Mouse (Mus musculus) midbrain, postnatal 0 days (tissue): ENCODE measurements at regions not wholly inside any gene's neighbourhood (a gene's known extent, or its start where the extent isn't known, plus 50 kb on each side); places are given as distances from the start of the nearest gene placed in this dataset.

Experiments used
- ATAC-seq: fragments of 200-750 bp; cut with Nextera tagmentation; 2 replicates; pipeline ENCODE4 v1.8.0; 2017; ENCODE audit warnings: moderate number of reproducible peaks, mild to moderate bottlenecking, moderate TSS enrichment, moderate library complexity; ENCODE audit not compliant: low FRiP score
- DNase-seq: peaks from one replicate; pipeline ENCODE4 v3.0.0-alpha.2; 2015; ENCODE audit warnings: low spot score
- H3K27ac ChIP-seq: fragments of 300-500 bp; sonication (generic); 2 replicates; pipeline ENCODE4 v1.5.1; 2014; ENCODE audit warnings: low read depth, mild to moderate bottlenecking, low read length, mixed read lengths
- H3K27me3 ChIP-seq: fragments of 300-500 bp; sonication (generic); 2 replicates; pipeline ENCODE4 v1.6.1; 2014; ENCODE audit warnings: low read length, control low read depth, mixed read lengths; ENCODE audit not compliant: insufficient read depth
- H3K36me3 ChIP-seq: fragments of 300-500 bp; sonication (generic); 2 replicates; pipeline ENCODE4 v1.6.1; 2014; ENCODE audit warnings: low read length, control low read depth, mixed read lengths; ENCODE audit not compliant: insufficient read depth
- H3K4me1 ChIP-seq: fragments of 300-500 bp; sonication (generic); 2 replicates; pipeline ENCODE4 v1.6.1; 2014; ENCODE audit warnings: mild to moderate bottlenecking, control low read depth, antibody characterized with exemption, low read length, mixed read lengths; ENCODE audit not compliant: insufficient read depth
- H3K4me2 ChIP-seq: fragments of 300-500 bp; sonication (generic); 2 replicates; pipeline ENCODE4 v1.6.1; 2014; ENCODE audit warnings: low read depth, mild to moderate bottlenecking, low read length, mixed read lengths; ENCODE audit not compliant: poor library complexity, severe bottlenecking
- H3K4me3 ChIP-seq: fragments of 300-500 bp; sonication (generic); 2 replicates; pipeline ENCODE4 v1.5.1; 2014; ENCODE audit warnings: low read depth, mild to moderate bottlenecking, low read length, moderate library complexity
- H3K9ac ChIP-seq: fragments of 300-500 bp; sonication (generic); replicated peaks from 2 replicates; pipeline ENCODE4 v1.6.1; 2014; ENCODE audit warnings: mild to moderate bottlenecking, low read length, moderate library complexity, mixed read lengths; ENCODE audit not compliant: poor library complexity, severe bottlenecking
- H3K9me3 ChIP-seq: fragments of 300-500 bp; sonication (generic); 2 replicates; pipeline ENCODE4 v1.6.1; 2016; ENCODE audit warnings: low read length, control low read depth
- CTCF ChIP-seq: IDR thresholded peaks from 2 replicates; pipeline ENCODE4 v1.5.1; 2016; ENCODE audit warnings: antibody characterized with exemption, mild to moderate bottlenecking
- WGBS: fragments of 180-500 bp; shearing (Covaris S2); extraction: QIAGEN DNeasy Blood & Tissue Kit; methylation state at CpG from one replicate; pipeline ENCODE4 v1.1.7; 2014; 5-methylcytosine and 5-hydroxymethylcytosine counted together

- Histone ChIP-seq H3K9me3 (no peaks in the 10 kb centered on the region), H3K4me2 (no peak overlapping the region), H3K4me1 (no peaks in the 10 kb centered on the region), H3K9ac (no peak overlapping the region), H3K27ac (no peak overlapping the region), H3K4me3 (no peak overlapping the region), H3K27me3 (no peaks in the 10 kb centered on the region), H3K36me3 (no peaks in the 10 kb centered on the region)
- TF ChIP-seq CTCF: no peak
- DNase-seq: peak; percentile 15
- ATAC-seq: no peak
- WGBS: 68% methylated on average over 8 of the region's 8 CpGs
Observed at GRCm38 (mm10) chr12:15653357-15653763, 163.4 kb downstream of the Trib2 start.

- no peak for ATAC-seq
- no peak for TF ChIP-seq CTCF
- H3K4me2 ChIP-seq: no peak overlapping the region
- H3K4me1 ChIP-seq: no peaks in the 10 kb centered on the region
- H3K9me3 ChIP-seq: no peaks in the 10 kb centered on the region
- no peak overlapping the region for H3K4me3 ChIP-seq
- no peaks in the 10 kb centered on the region for H3K36me3 ChIP-seq
- DNase-seq: no peak
- no peak overlapping the region for H3K9ac ChIP-seq
- H3K27ac ChIP-seq: no peak overlapping the region
- no peaks in the 10 kb centered on the region for H3K27me3 ChIP-seq
- 87% methylated on average over 2 of the region's 2 CpGs for WGBS
Observed at GRCm38 (mm10) chr12:15651293-15651692, 165.4 kb downstream of the Trib2 start.

- no peak overlapping the region for H3K4me3 ChIP-seq
- H3K4me1 ChIP-seq: no peaks in the 10 kb centered on the region
- ATAC-seq (no peak), DNase-seq (no peak)
- no peak overlapping the region for H3K4me2 ChIP-seq
- no peak overlapping the region for H3K9ac ChIP-seq
- H3K27me3 ChIP-seq: no peaks in the 10 kb centered on the region
- no peak overlapping the region for H3K27ac ChIP-seq
- H3K9me3 ChIP-seq: no peaks in the 10 kb centered on the region
- TF ChIP-seq CTCF: no peak
- 85% methylated on average over 4 of the region's 4 CpGs for WGBS
- H3K36me3 ChIP-seq: no peaks in the 10 kb centered on the region
Observed at GRCm38 (mm10) chr12:15649906-15650305, 166.8 kb downstream of the Trib2 start.

GRCm38 (mm10) chr12:15649226-15649625, 167.5 kb downstream of the Trib2 start:
- no peak for ATAC-seq
- Histone ChIP-seq H3K36me3 (no peaks in the 10 kb centered on the region), H3K9me3 (no peaks in the 10 kb centered on the region), H3K9ac (no peak overlapping the region), H3K4me2 (no peak overlapping the region), H3K4me3 (no peak overlapping the region), H3K4me1 (no peaks in the 10 kb centered on the region), H3K27ac (no peak overlapping the region), H3K27me3 (no peaks in the 10 kb centered on the region)
- no peak for TF ChIP-seq CTCF
- DNase-seq: no peak
- WGBS: 33% methylated on average over 1 of the region's 1 CpGs

- DNase-seq: no peak
- WGBS: 52% methylated on average over 9 of the region's 9 CpGs
Observed at GRCm38 (mm10) chr12:15644074-15644672, 172.5 kb downstream of the Trib2 start.

GRCm38 (mm10) chr12:15643669-15644068, 173.1 kb downstream of the Trib2 start:
- DNase-seq (peak; percentile 21), ATAC-seq (no peak)
- Histone ChIP-seq H3K36me3 (no peaks in the 10 kb centered on the region), H3K27me3 (no peaks in the 10 kb centered on the region), H3K4me1 (no peaks in the 10 kb centered on the region), H3K4me2 (no peak overlapping the region), H3K9ac (no peak overlapping the region), H3K27ac (no peak overlapping the region), H3K4me3 (no peak overlapping the region), H3K9me3 (no peaks in the 10 kb centered on the region)
- no peak for TF ChIP-seq CTCF
- 55% methylated on average over 3 of the region's 3 CpGs for WGBS

More at GRCm38 (mm10) chr12:15644074-15644672, 172.5 kb downstream of the Trib2 start:
- Histone ChIP-seq H3K27ac (no peak overlapping the region), H3K9ac (no peak overlapping the region), H3K9me3 (no peaks in the 10 kb centered on the region), H3K4me1 (no peaks in the 10 kb centered on the region), H3K4me2 (no peak overlapping the region), H3K27me3 (no peaks in the 10 kb centered on the region), H3K4me3 (no peak overlapping the region), H3K36me3 (no peaks in the 10 kb centered on the region)
- no peak for ATAC-seq
- TF ChIP-seq CTCF: no peak
